Mouse (Mus musculus) neutrophil, adult 5-6 weeks (primary cell): ENCODE measurements around the gene Cryl1. TPM values are rescaled to one million over a fixed set of nuclear protein-coding genes. Genes with fewer than 3 reads are reported as not detected.

Source experiments
- ATAC-seq: fragments of 151-379, 151-347 bp; 2 replicates; pipeline ENCODE4 v1.8.0; 2017; ENCODE audit warnings: mild to moderate bottlenecking, moderate TSS enrichment; ENCODE audit not compliant: insufficient number of reproducible peaks, poor library complexity, low FRiP score, severe bottlenecking; ENCODE audit errors: extremely low read depth
- total RNA-seq: library from RNA; stranded (forward); fragments of 200-1000 nt; gene quantifications from 2 replicates; pipeline ENCODE4 v1.2.3, GENCODE M21; 2017

Gene Cryl1
- total RNA-seq, 1 experiment from 2014 or later = 8.7 TPM

DNA sequence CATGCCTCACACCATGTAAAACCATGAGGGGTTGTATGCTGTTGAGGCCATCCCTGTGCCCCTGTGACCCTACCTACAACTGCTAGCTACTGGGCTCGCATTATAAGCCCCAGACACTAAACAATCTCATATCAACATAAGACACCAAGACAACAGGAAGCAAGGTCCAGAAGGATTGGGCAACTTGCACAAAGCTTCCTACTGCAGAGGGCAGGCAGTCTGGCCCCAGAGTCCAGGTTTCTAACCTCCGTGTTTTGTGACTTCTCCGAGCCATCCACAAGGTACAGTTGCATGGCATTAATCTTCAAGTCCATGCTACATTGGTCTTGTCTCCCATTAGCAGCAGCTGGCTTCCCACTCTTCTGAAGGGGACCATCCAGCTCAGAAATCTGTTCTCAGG is 129.4 kb downstream of the Cryl1 start:
- no peak for ATAC-seq

DNA sequence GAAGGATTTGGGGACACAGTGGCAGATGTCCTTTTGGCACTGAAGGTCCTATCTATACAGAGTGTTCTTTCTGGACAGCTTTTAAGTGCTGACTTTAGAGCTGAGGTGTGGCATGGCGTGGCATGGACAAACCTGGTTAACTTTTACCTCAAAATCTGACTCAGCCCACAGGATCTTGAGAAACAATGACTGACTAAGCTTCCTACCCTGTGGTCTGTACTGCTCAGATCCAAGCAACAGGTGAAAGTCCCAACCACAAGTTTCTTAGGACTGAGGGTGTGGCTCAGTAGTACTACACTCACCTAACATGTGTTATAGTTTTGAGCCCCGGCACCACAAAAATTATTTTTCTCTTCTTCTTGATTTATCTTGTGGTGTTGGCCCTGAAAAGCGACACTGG is 130.0 kb downstream of the Cryl1 start:
- no peak for ATAC-seq

DNA sequence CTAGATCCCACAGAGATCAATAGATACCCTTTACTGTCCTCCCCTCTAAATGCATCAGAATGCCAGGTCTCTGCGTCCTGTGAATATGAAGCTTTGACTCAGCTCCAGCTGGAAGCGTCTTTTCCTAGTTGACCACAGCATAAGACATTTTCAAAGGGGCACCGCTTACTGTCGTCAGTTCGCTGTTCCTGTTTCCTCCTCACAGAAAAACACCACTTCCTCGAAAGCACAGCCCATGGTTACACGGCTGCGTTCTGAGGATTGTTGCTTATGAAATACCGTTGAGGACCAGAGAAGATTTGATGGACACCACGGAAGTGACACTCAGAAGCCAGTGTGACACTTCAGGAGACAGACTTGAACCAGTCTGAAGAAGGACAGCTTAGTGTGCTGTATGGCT is 134.4 kb downstream of the Cryl1 start:
- ATAC-seq = no peak

DNA sequence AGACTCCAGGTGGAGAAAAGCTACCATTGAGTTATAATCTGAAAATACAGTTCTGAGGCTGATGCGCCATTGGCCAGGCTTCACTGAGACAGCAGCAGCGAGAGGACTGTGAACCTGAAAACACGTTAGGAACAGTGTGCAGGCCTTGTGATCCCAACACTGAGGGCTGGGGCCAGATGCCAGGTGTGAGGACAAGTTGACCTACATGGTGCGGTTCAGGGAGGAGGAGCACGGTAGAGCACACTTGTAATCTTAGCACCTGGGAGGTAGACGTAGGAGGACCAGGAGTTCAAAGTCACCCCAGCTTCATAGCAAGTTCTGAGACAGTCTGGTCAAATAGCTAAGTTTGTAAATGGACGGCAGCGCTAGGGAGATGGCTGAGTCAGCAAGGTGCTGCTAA is 139.0 kb downstream of the Cryl1 start:
- ATAC-seq = no peak

GRCm38 (mm10) chr14:57248661-57249060 is 149.7 kb downstream of the Cryl1 start:
- no peak for ATAC-seq

DNA sequence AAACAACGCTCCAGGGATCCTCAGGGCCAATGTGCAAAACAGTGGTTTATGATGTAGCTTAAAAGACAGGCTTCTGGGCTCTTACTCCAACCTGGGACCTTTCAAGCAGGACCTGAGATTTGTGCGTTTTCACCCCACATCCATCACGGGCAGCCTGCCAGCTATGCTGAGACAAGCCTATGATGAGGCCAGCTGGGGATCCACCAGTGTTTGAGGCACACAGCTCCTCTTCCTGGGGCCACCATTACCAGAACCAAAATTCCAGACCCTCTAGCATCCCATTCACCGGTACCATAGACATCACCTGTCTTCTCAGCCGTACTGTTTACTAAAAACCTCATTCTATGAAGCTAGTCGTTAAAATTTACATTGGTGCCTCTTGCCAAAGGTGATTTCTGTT is 151.8 kb downstream of the Cryl1 start:
- ATAC-seq = no peak

GRCm38 (mm10) chr14:57242978-57243377 is 155.4 kb downstream of the Cryl1 start:
- no peak for ATAC-seq

DNA sequence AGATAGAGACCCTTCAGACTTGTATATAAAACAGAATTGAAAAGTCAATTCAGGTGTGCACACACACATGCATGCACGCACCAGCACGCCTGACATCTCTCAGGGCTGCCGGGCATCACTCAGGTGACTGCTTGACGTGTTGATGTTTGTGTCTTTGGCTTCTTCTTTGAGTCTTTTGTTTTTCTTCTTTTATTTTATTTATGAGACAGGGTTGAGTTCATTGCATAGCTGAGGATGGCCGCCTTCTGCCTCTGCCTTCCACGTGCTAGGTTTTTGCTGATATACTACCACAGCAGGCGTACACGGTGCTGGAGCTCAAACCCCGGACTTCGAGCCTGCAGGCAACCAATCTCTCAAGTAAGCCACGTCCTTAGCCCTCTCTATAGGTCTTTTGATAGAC is 163.1 kb downstream of the Cryl1 start:
- no peak for ATAC-seq

- ATAC-seq = no peak
These were observed 163.6 kb downstream of the Cryl1 start for GRCm38 (mm10) chr14:57234711-57235110.

- no peak for ATAC-seq
These were observed 167.9 kb downstream of the Cryl1 start for GRCm38 (mm10) chr14:57230264-57231015.

Other genes with a start within 250 kb of the Cryl1 start
- gene Ift88, start 25.5 kb upstream of the Cryl1 start, total RNA-seq = 5.6 and 5.8 TPM in 2 replicates
- not detected in 2 replicates for gene Il17d, start 126.2 kb upstream of the Cryl1 start, total RNA-seq
- gene Eef1akmt1, start 173.1 kb upstream of the Cryl1 start, total RNA-seq = 2.7 and 4.2 TPM in 2 replicates